Mouse (Mus musculus): ENCODE measurements around the gene Olfr382. TPM values are rescaled to one million over a fixed set of nuclear protein-coding genes. Genes with fewer than 3 reads are reported as not detected.
"Not testable (repeated sequence)": the region's sequence is repeated elsewhere in the genome, so short reads cannot be mapped to it uniquely, and the experiment has no call there.

Gene Olfr382
- polyA plus RNA-seq (2017; shearing (Covaris generic)): not detected

GRCm38 (mm10) chr11:73517097-73517496, at the start of gene Olfr382:
Olfr382 (minus strand) TSS chr11:73517197.
- no peak for ATAC-seq

- not testable (repeated sequence) for ATAC-seq
These were observed 12.0 kb upstream of the Olfr382 start for GRCm38 (mm10) chr11:73528971-73529370.

GRCm38 (mm10) chr11:73491503-73491902, 25.5 kb downstream of the Olfr382 start, which contains the start of gene Olfr381:
Olfr381 (minus strand) TSS chr11:73491603.
- no peak for ATAC-seq

Other genes starting within 250 kb of the Olfr382 start
- under 1 TPM; 0.09 to 0.16 TPM for gene Trpv3, start 249.8 kb downstream of the Olfr382 start, polyA plus RNA-seq (2017; shearing (Covaris generic))
- under 1 TPM in 1 of 2 experiments, not detected in 1; 0.08 TPM for gene Aspa, start 187.6 kb downstream of the Olfr382 start, polyA plus RNA-seq (2017; shearing (Covaris generic))
- not detected for gene Gm49340, start 187.5 kb downstream of the Olfr382 start, polyA plus RNA-seq (2017; shearing (Covaris generic))
- gene Spata22, start 187.5 kb downstream of the Olfr382 start, polyA plus RNA-seq (2017; shearing (Covaris generic)): not detected
- gene Olfr20, start 166.4 kb downstream of the Olfr382 start, polyA plus RNA-seq (2017; shearing (Covaris generic)): not detected
- not detected for gene Olfr376, start 146.0 kb downstream of the Olfr382 start, polyA plus RNA-seq (2017; shearing (Covaris generic))
- not detected for gene Olfr1, start 117.6 kb downstream of the Olfr382 start, polyA plus RNA-seq (2017; shearing (Covaris generic))
- not detected for gene Olfr378, start 88.7 kb downstream of the Olfr382 start, polyA plus RNA-seq (2017; shearing (Covaris generic))
- not detected for gene Olfr380, start 59.7 kb downstream of the Olfr382 start, polyA plus RNA-seq (2017; shearing (Covaris generic))
- not detected for gene Olfr381, start 25.6 kb downstream of the Olfr382 start, polyA plus RNA-seq (2017; shearing (Covaris generic))
- gene Olfr385, start 75.8 kb upstream of the Olfr382 start, polyA plus RNA-seq (2017; shearing (Covaris generic)): not detected
- gene Olfr384, start 81.4 kb upstream of the Olfr382 start, polyA plus RNA-seq (2017; shearing (Covaris generic)): not detected
- gene Zfp735, start 171.6 kb upstream of the Olfr382 start, polyA plus RNA-seq (2017; shearing (Covaris generic)): not detected